Mouse (Mus musculus): ENCODE data around the gene Lrrc29. TPM values are rescaled to one million over a fixed set of nuclear protein-coding genes. Genes with fewer than 3 reads are reported as not detected.

Gene Lrrc29
- total and polyA plus RNA-seq, 2 experiments from 2014 or later = 4.1 to 5.2 TPM

- TF ChIP-seq CTCF (IDR thresholded peaks at IDR 0.05; ENCODE audit: low read depth) = no peak
- Histone ChIP-seq H3K27me3 (ENCODE audit: insufficient read depth, low read length) (no peaks in the 10 kb centered on the region), H3K4me3 (ENCODE audit: low read length) (peak overlapping the region; percentile 96), H3K27ac (peak overlapping the region; percentile 77; the same call in 1 of the 2 replicates), H3K9ac (replicated peaks; ENCODE audit: low read length) (peak overlapping the region; percentile 94), H3K4me1 (ENCODE audit: insufficient read depth, low read length) (peaks cover 15% of the 10 kb centered on the region), H3K36me3 (ENCODE audit: insufficient read depth, low read length) (peaks cover 33% of the 10 kb centered on the region), H3K9me3 (ENCODE audit: low read length) (no peaks in the 10 kb centered on the region), H3K4me2 (ENCODE audit: low read depth, low read length) (peak overlapping the region; percentile 75)
- WGBS = 60% methylated on average over 18 of the region's 18 CpGs
- no peak for DNase-seq (ENCODE audit: low spot score)
- ATAC-seq = no peak
Measured at GRCm38 (mm10) chr8:105298351-105299252, 27.5 kb downstream of the Lrrc29 start.

GRCm38 (mm10) chr8:105297511-105298192 lies 28.4 kb downstream of the Lrrc29 start, which contains the start of gene E2f4:
Gene E2f4, plus strand, starts transcription at chr8:105297663.
- H3K9ac ChIP-seq (replicated peaks; ENCODE audit: low read length) = peak within 1 kb of the TSS; percentile 94
- H3K4me1 ChIP-seq (ENCODE audit: insufficient read depth, low read length) = peaks cover 15% of the 10 kb centered on the region
- H3K36me3 ChIP-seq (ENCODE audit: insufficient read depth, low read length) = peaks cover 25% of the 10 kb centered on the region
- under 1% methylated on average over 58 of the region's 58 CpGs for WGBS
- DNase-seq (ENCODE audit: low spot score) (peak; percentile 96), ATAC-seq (peak; percentile 93)
- no peaks in the 10 kb centered on the region for H3K9me3 ChIP-seq (ENCODE audit: low read length)
- TF ChIP-seq CTCF (IDR thresholded peaks at IDR 0.05; ENCODE audit: low read depth) = no peak
- H3K4me2 ChIP-seq (ENCODE audit: low read depth, low read length) = peak within 1 kb of the TSS; percentile 75
- peak within 1 kb of the TSS; percentile 96 for H3K4me3 ChIP-seq (ENCODE audit: low read length)
- H3K27ac ChIP-seq = peak within 1 kb of the TSS; percentile 77
- no peaks in the 10 kb centered on the region for H3K27me3 ChIP-seq (ENCODE audit: insufficient read depth, low read length)

GRCm38 (mm10) chr8:105295895-105296573 lies 30.0 kb downstream of the Lrrc29 start, which contains the start of gene Exoc3l:
Gene Exoc3l, minus strand, starts transcription at chr8:105296101.
- Histone ChIP-seq H3K36me3 (ENCODE audit: insufficient read depth, low read length) (peaks cover 11% of the 10 kb centered on the region), H3K4me1 (ENCODE audit: insufficient read depth, low read length) (peaks cover 15% of the 10 kb centered on the region), H3K4me2 (ENCODE audit: low read depth, low read length) (peak within 1 kb of the TSS; percentile 75), H3K9me3 (ENCODE audit: low read length) (no peaks in the 10 kb centered on the region), H3K9ac (replicated peaks; ENCODE audit: low read length) (no peak within 1 kb of the TSS), H3K4me3 (ENCODE audit: low read length) (peak within 1 kb of the TSS; percentile 96), H3K27me3 (ENCODE audit: insufficient read depth, low read length) (no peaks in the 10 kb centered on the region), H3K27ac (peak within 1 kb of the TSS; percentile 77; the same call in 1 of the 2 replicates)
- 60% methylated on average over 11 of the region's 11 CpGs for WGBS
- DNase-seq (ENCODE audit: low spot score) = no peak
- no peak for ATAC-seq
- TF ChIP-seq CTCF (IDR thresholded peaks at IDR 0.05; ENCODE audit: low read depth) = no peak

- DNase-seq (ENCODE audit: low spot score) (no peak), ATAC-seq (no peak)
- Histone ChIP-seq H3K4me2 (ENCODE audit: low read depth, low read length) (0 out of 2 replicates have a peak overlapping the region, but pooled peaks have one; percentile 16), H3K4me1 (ENCODE audit: insufficient read depth, low read length) (peaks cover 15% of the 10 kb centered on the region), H3K9me3 (ENCODE audit: low read length) (no peaks in the 10 kb centered on the region), H3K36me3 (ENCODE audit: insufficient read depth, low read length) (peaks cover 5% of the 10 kb centered on the region), H3K27me3 (ENCODE audit: insufficient read depth, low read length) (no peaks in the 10 kb centered on the region), H3K9ac (replicated peaks; ENCODE audit: low read length) (no peak overlapping the region), H3K27ac (no peak overlapping the region), H3K4me3 (ENCODE audit: low read length) (no peak overlapping the region)
- no peak for TF ChIP-seq CTCF (IDR thresholded peaks at IDR 0.05; ENCODE audit: low read depth)
- WGBS = 68% methylated on average over 11 of the region's 11 CpGs
Measured at GRCm38 (mm10) chr8:105295256-105295655, 30.8 kb downstream of the Lrrc29 start.

- Histone ChIP-seq H3K4me1 (ENCODE audit: insufficient read depth, low read length) (peaks cover 19% of the 10 kb centered on the region), H3K27me3 (ENCODE audit: insufficient read depth, low read length) (no peaks in the 10 kb centered on the region), H3K27ac (no peak overlapping the region), H3K36me3 (ENCODE audit: insufficient read depth, low read length) (peaks cover under 1% of the 10 kb centered on the region), H3K9me3 (ENCODE audit: low read length) (no peaks in the 10 kb centered on the region), H3K9ac (replicated peaks; ENCODE audit: low read length) (no peak overlapping the region), H3K4me3 (ENCODE audit: low read length) (no peak overlapping the region), H3K4me2 (ENCODE audit: low read depth, low read length) (no peak overlapping the region)
- no peak for TF ChIP-seq CTCF (IDR thresholded peaks at IDR 0.05; ENCODE audit: low read depth)
- ATAC-seq = no peak
- WGBS = 70% methylated on average over 9 of the region's 9 CpGs
- DNase-seq (ENCODE audit: low spot score) = no peak
Measured at GRCm38 (mm10) chr8:105294776-105295175, 31.3 kb downstream of the Lrrc29 start.

GRCm38 (mm10) chr8:105293405-105293804 lies 32.7 kb downstream of the Lrrc29 start:
- no peaks in the 10 kb centered on the region for H3K27me3 ChIP-seq (ENCODE audit: insufficient read depth, low read length)
- no peak overlapping the region for H3K4me3 ChIP-seq (ENCODE audit: low read length)
- DNase-seq (ENCODE audit: low spot score) (no peak), ATAC-seq (no peak)
- no peak overlapping the region for H3K9ac ChIP-seq (replicated peaks; ENCODE audit: low read length)
- H3K4me2 ChIP-seq (ENCODE audit: low read depth, low read length) = no peak overlapping the region
- WGBS = 54% methylated on average over 19 of the region's 19 CpGs
- no peak for TF ChIP-seq CTCF (IDR thresholded peaks at IDR 0.05; ENCODE audit: low read depth)
- no peak overlapping the region for H3K27ac ChIP-seq
- no peaks in the 10 kb centered on the region for H3K9me3 ChIP-seq (ENCODE audit: low read length)
- H3K36me3 ChIP-seq (ENCODE audit: insufficient read depth, low read length) = no peaks in the 10 kb centered on the region
- peaks cover 15% of the 10 kb centered on the region for H3K4me1 ChIP-seq (ENCODE audit: insufficient read depth, low read length)

All from hindbrain, postnatal 0 days (tissue).